Mouse (Mus musculus): ENCODE results near the gene Arrdc5.
A peak's percentile ranks its signal among the peaks of the same experiment; 100 is the strongest.

The Arrdc5 gene

GRCm38 (mm10) chr17:56303847-56304586 lies 3.9 kb upstream of the Arrdc5 start:
- peak; percentile 96 for ATAC-seq (ENCODE audit: insufficient number of reproducible peaks, low FRiP score, low TSS enrichment)

- no peak for ATAC-seq (ENCODE audit: insufficient number of reproducible peaks, low FRiP score, low TSS enrichment)
Observed at GRCm38 (mm10) chr17:56303160-56303846, 3.2 kb upstream of the Arrdc5 start, which contains the start of gene Uhrf1. Uhrf1 (plus strand) TSS chr17:56303321.

- no peak for ATAC-seq (ENCODE audit: insufficient number of reproducible peaks, low FRiP score, low TSS enrichment)
Observed at GRCm38 (mm10) chr17:56302363-56302996, 2.4 kb upstream of the Arrdc5 start.

GRCm38 (mm10) chr17:56298238-56298637 lies 1.8 kb downstream of the Arrdc5 start:
- ATAC-seq (ENCODE audit: insufficient number of reproducible peaks, low FRiP score, low TSS enrichment), result no peak

- ATAC-seq (ENCODE audit: insufficient number of reproducible peaks, low FRiP score, low TSS enrichment), result no peak
Observed at GRCm38 (mm10) chr17:56296201-56296600, 3.9 kb downstream of the Arrdc5 start.

- no peak for ATAC-seq (ENCODE audit: insufficient number of reproducible peaks, low FRiP score, low TSS enrichment)
Observed at GRCm38 (mm10) chr17:56294241-56294640, 5.8 kb downstream of the Arrdc5 start.

- no peak for ATAC-seq (ENCODE audit: insufficient number of reproducible peaks, low FRiP score, low TSS enrichment)
Observed at GRCm38 (mm10) chr17:56293291-56293690, 6.8 kb downstream of the Arrdc5 start.

- ATAC-seq (ENCODE audit: insufficient number of reproducible peaks, low FRiP score, low TSS enrichment), result no peak
Observed at GRCm38 (mm10) chr17:56292531-56293222, 7.4 kb downstream of the Arrdc5 start, which contains the start of gene Plin3. Plin3 (minus strand) TSS chr17:56292873.

GRCm38 (mm10) chr17:56291826-56292475 lies 8.1 kb downstream of the Arrdc5 start:
- no peak for ATAC-seq (ENCODE audit: insufficient number of reproducible peaks, low FRiP score, low TSS enrichment)

- ATAC-seq (ENCODE audit: insufficient number of reproducible peaks, low FRiP score, low TSS enrichment), result peak; percentile 69
Observed at GRCm38 (mm10) chr17:56291171-56291511, 8.9 kb downstream of the Arrdc5 start.

- ATAC-seq (ENCODE audit: insufficient number of reproducible peaks, low FRiP score, low TSS enrichment), result no peak
Observed at GRCm38 (mm10) chr17:56290388-56291170, 9.5 kb downstream of the Arrdc5 start.

- no peak for ATAC-seq (ENCODE audit: insufficient number of reproducible peaks, low FRiP score, low TSS enrichment)
Observed at GRCm38 (mm10) chr17:56289371-56290331, 10.4 kb downstream of the Arrdc5 start.

- no peak for ATAC-seq (ENCODE audit: insufficient number of reproducible peaks, low FRiP score, low TSS enrichment)
Observed at GRCm38 (mm10) chr17:56288866-56289265, 11.2 kb downstream of the Arrdc5 start.

- ATAC-seq (ENCODE audit: insufficient number of reproducible peaks, low FRiP score, low TSS enrichment), result no peak
Observed at GRCm38 (mm10) chr17:56287830-56288229, 12.3 kb downstream of the Arrdc5 start.

GRCm38 (mm10) chr17:56285995-56286394 lies 14.1 kb downstream of the Arrdc5 start:
- no peak for ATAC-seq (ENCODE audit: insufficient number of reproducible peaks, low FRiP score, low TSS enrichment)

- no peak for ATAC-seq (ENCODE audit: insufficient number of reproducible peaks, low FRiP score, low TSS enrichment)
Observed at GRCm38 (mm10) chr17:56283316-56283715, 16.8 kb downstream of the Arrdc5 start.

- ATAC-seq (ENCODE audit: insufficient number of reproducible peaks, low FRiP score, low TSS enrichment), result no peak
Observed at GRCm38 (mm10) chr17:56282802-56283201, 17.3 kb downstream of the Arrdc5 start.

GRCm38 (mm10) chr17:56281193-56281592 lies 18.9 kb downstream of the Arrdc5 start:
- no peak for ATAC-seq (ENCODE audit: insufficient number of reproducible peaks, low FRiP score, low TSS enrichment)
